Mouse (Mus musculus): Measurements from ENCODE around the gene Pnliprp2. TPM values are rescaled to one million over a fixed set of nuclear protein-coding genes. Genes with fewer than 3 reads are reported as not detected.

The Pnliprp2 gene
- polyA plus RNA-seq, 1 experiment, result not detected

DNA sequence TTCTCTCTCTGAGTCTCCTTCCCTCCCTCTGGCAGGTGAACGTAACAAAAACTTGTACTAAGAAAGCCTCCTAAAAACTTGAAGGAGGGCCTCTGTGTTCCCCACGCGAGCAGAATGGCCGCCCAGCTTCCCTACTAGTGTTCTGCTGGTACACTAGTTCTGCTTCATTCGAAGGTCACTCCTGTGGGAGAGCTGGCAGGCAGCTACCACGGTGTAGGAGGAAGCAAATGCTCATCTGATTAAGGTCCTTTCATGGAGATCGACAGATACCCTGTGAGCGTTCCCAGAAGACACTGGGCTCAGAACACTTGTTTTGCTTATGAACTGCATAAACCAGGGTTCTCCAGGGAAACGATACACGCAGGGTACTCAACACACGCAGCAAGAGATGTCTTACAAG is 57.9 kb downstream of the Pnliprp2 start:
- Histone ChIP-seq H3K4me3 (ENCODE audit: insufficient read depth, low read length) (no peak overlapping the region), H3K27ac (ENCODE audit: insufficient read depth, low read length) (no peak overlapping the region), H3K4me1 (ENCODE audit: control insufficient read depth, insufficient read depth, low read length) (no peaks in the 10 kb centered on the region; the same call in 1 of the 2 replicates)
- TF ChIP-seq POLR2A (IDR thresholded peaks at IDR 0.05; ENCODE audit: low read depth, low read length), result no peak
- TF ChIP-seq CTCF (IDR thresholded peaks at IDR 0.05; ENCODE audit: borderline replicate concordance, insufficient read depth, low read length), result no peak

DNA sequence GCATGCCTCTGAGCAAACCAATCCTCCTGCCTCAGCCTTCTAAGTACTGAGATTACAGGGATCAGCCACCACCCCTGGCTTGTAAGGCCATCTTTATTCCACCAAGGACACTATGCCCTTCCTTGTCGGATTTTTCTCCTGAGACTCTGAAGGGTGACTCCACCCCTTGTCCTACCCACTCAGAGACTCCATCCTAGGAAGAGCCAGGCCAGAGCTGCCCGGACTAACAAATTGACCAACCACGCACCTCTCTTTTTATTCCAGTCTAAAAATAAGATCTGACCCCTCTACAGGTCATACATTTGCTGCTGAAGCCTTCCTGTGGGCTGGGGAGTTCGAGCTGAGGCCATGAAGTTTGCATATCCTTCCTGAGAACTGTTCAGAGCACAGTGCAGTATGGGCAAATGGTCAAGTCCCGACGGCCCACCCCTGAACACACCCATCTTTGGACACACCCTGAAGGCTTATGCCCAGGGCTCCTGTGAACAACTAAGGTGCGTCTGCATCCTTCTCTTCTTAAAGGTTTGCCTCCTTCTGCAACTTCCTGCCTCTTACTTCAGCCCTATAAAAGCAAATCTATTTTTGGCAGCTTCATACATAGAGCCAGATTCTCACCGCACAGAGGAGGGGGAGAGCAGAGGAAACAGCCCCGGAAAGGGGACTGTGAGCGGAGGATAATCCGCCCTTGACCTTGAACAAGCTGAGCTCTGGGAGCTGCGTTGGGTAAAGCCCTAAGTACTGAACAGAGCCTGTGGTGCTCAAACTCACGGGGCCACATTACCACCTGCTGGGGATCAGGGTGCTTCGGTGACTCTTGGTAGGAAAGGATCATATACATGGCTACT is 59.3 kb downstream of the Pnliprp2 start:
- no peak overlapping the region for H3K27ac ChIP-seq (ENCODE audit: insufficient read depth, low read length)
- H3K4me3 ChIP-seq (ENCODE audit: insufficient read depth, low read length), result no peak overlapping the region
- TF ChIP-seq POLR2A (IDR thresholded peaks at IDR 0.05; ENCODE audit: low read depth, low read length) (no peak), CTCF (IDR thresholded peaks at IDR 0.05; ENCODE audit: borderline replicate concordance, insufficient read depth, low read length) (no peak)
- H3K4me1 ChIP-seq (ENCODE audit: control insufficient read depth, insufficient read depth, low read length), result no peaks in the 10 kb centered on the region; the same call in 1 of the 2 replicates

DNA sequence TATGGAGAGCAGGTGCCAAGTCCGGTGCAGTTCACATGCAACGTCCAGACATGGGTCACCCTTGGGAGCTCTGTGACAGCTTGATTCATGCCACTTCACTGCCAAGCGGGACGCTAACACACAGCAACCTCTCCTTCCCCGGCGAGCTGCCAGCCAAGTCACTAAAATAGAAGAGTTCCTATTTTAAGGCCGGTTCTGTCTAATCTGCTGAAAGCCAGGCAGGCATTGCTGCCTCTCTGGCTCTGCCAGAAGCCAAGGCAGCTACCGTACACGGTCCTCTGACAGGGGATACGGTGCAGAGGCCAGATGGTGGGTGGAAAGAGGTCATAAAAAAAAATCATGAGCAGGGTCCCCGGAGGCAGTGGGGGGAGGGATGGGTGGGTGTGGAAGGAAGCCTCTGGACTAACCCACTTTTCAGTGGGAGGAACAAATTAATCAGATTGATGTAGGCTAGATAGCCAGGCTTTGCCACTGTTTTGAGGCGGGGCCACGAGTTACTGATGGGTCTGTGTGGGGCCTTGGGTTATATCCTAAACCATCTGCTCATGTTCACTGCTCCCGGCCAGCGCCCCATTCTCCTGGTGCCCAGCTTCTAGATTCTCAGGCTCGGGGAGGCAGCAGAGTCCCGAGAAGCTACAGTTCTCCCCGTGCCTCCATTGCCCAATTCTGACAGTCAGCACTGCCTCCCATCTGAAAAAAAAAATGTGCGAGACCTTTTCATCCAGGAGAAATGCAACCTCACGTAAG is 63.1 kb downstream of the Pnliprp2 start:
- H3K4me3 ChIP-seq (ENCODE audit: insufficient read depth, low read length), result no peak overlapping the region
- H3K4me1 ChIP-seq (ENCODE audit: control insufficient read depth, insufficient read depth, low read length), result no peaks in the 10 kb centered on the region
- H3K27ac ChIP-seq (ENCODE audit: insufficient read depth, low read length), result no peak overlapping the region
- no peak for TF ChIP-seq CTCF (IDR thresholded peaks at IDR 0.05; ENCODE audit: borderline replicate concordance, insufficient read depth, low read length)
- no peak for TF ChIP-seq POLR2A (IDR thresholded peaks at IDR 0.05; ENCODE audit: low read depth, low read length)

DNA sequence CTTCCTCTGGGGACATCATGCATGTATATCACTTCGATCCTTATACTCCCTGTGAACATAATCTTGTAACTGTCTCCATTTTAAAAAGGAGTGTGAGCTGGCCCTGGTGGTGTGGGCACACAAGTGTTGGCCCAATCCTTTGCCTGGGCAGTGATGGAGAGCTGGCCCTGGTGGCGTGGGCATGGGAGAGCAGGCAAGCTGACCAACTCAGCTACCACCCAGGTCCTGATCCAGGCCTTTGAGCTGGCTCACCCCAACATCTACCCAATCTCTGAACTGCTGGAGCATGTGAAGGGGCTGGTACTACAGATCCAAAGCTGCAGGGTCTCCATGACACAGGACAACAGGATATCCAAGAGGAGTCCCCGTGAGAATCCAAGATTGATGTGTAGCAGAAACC is 63.8 kb downstream of the Pnliprp2 start:
- no peak for TF ChIP-seq POLR2A (IDR thresholded peaks at IDR 0.05; ENCODE audit: low read depth, low read length)
- no peak for TF ChIP-seq CTCF (IDR thresholded peaks at IDR 0.05; ENCODE audit: borderline replicate concordance, insufficient read depth, low read length)
- Histone ChIP-seq H3K27ac (ENCODE audit: insufficient read depth, low read length) (no peak overlapping the region), H3K4me1 (ENCODE audit: control insufficient read depth, insufficient read depth, low read length) (no peaks in the 10 kb centered on the region), H3K4me3 (ENCODE audit: insufficient read depth, low read length) (no peak overlapping the region)

DNA sequence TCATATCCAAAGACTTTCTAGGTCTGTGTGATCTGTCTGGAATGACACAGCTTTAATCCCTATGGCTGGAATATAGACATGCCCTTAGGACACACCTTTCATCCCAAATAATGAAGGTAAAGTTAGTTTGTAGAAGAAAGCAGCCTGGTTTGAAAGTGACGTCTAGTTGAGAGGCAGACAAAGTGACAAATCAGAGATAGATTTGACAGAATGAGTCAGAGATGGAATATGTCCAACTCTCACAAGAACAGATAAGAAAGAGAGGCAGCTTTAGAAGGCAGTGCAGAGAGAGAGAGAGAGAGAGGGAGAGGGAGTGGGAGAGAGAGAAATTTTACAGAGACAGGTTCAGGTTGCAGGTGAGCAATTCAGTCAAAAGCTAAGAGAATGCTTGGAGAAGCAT is 64.8 kb downstream of the Pnliprp2 start:
- no peak for TF ChIP-seq CTCF (IDR thresholded peaks at IDR 0.05; ENCODE audit: borderline replicate concordance, insufficient read depth, low read length)
- no peak for TF ChIP-seq POLR2A (IDR thresholded peaks at IDR 0.05; ENCODE audit: low read depth, low read length)
- H3K4me1 ChIP-seq (ENCODE audit: control insufficient read depth, insufficient read depth, low read length), result no peaks in the 10 kb centered on the region
- H3K4me3 ChIP-seq (ENCODE audit: insufficient read depth, low read length), result no peak overlapping the region
- H3K27ac ChIP-seq (ENCODE audit: insufficient read depth, low read length), result no peak overlapping the region

Other genes with a start within 250 kb of the Pnliprp2 start
- not detected in 2 replicates for gene Ccdc172, start 247.7 kb upstream of the Pnliprp2 start, polyA plus RNA-seq (2011; ENCODE audit: insufficient read length, low read depth, missing spikeins)
- gene Pnlip, start 107.2 kb upstream of the Pnliprp2 start, polyA plus RNA-seq (2011; ENCODE audit: insufficient read length, low read depth, missing spikeins), result not detected in 2 replicates
- gene Pnliprp1, start 30.8 kb upstream of the Pnliprp2 start, polyA plus RNA-seq (2011; ENCODE audit: insufficient read length, low read depth, missing spikeins), result not detected in 2 replicates
- not detected in 2 replicates for gene 1700019N19Rik, start 34.7 kb downstream of the Pnliprp2 start, polyA plus RNA-seq (2011; ENCODE audit: insufficient read length, low read depth, missing spikeins)
- not detected in 2 replicates for gene Eno4, start 183.7 kb downstream of the Pnliprp2 start, polyA plus RNA-seq (2011; ENCODE audit: insufficient read length, low read depth, missing spikeins)
- gene Hspa12a, start 183.9 kb downstream of the Pnliprp2 start, polyA plus RNA-seq (2011; ENCODE audit: insufficient read length, low read depth, missing spikeins), result 7.1 and 9.0 TPM in 2 replicates

Measured in embryonic fibroblast, embryonic 13.5 days (primary cell).